Mouse (Mus musculus): ENCODE data around the gene Picalm. TPM values are rescaled to one million over a fixed set of nuclear protein-coding genes. Genes with fewer than 3 reads are reported as not detected.

The Picalm gene
- polyA plus RNA-seq, 1 experiment = 47.2 TPM

GRCm38 (mm10) chr7:90180635-90181034, 50.6 kb downstream of the Picalm start:
- no peak overlapping the region for H3ac ChIP-seq (ENCODE audit: control insufficient read depth, insufficient read length, low read depth)
- no peak overlapping the region for H3K4me3 ChIP-seq (ENCODE audit: insufficient read depth, poor library complexity, severe bottlenecking)
- no peaks in the 10 kb centered on the region for H3K79me2 ChIP-seq (ENCODE audit: control insufficient read depth, insufficient read depth)
- H3K79me3 ChIP-seq (ENCODE audit: low read depth) = peaks cover 2% of the 10 kb centered on the region
- peaks cover 49% of the 10 kb centered on the region for H3K36me3 ChIP-seq (ENCODE audit: control insufficient read depth, insufficient read depth)
- H3K27me3 ChIP-seq (ENCODE audit: control insufficient read depth, insufficient read depth, insufficient read length) = no peaks in the 10 kb centered on the region
- TF ChIP-seq MAX (IDR thresholded peaks at IDR 0.05) (no peak), FOSL1 (IDR thresholded peaks at IDR 0.05; ENCODE audit: insufficient read depth, low read length, poor library complexity, severe bottlenecking) (no peak), CTCF (IDR thresholded peaks at IDR 0.05; ENCODE audit: control insufficient read depth, insufficient read depth, insufficient read length) (no peak), USF1 (IDR thresholded peaks at IDR 0.05; ENCODE audit: low read depth) (no peak), MYOD1 (IDR thresholded peaks at IDR 0.05; ENCODE audit: control insufficient read depth, insufficient read length, low read depth) (no peak), MYOG (IDR thresholded peaks at IDR 0.05; ENCODE audit: control insufficient read depth, extremely low read depth, insufficient read length) (no peak), CEBPB (IDR thresholded peaks at IDR 0.05; ENCODE audit: low read depth) (no peak)

GRCm38 (mm10) chr7:90200251-90200650, 70.2 kb downstream of the Picalm start:
- Histone ChIP-seq H3K4me3 (ENCODE audit: insufficient read depth, poor library complexity, severe bottlenecking) (no peak overlapping the region), H3K79me3 (ENCODE audit: low read depth) (peaks cover 5% of the 10 kb centered on the region), H3K36me3 (ENCODE audit: control insufficient read depth, insufficient read depth) (peaks cover 22% of the 10 kb centered on the region), H3K79me2 (ENCODE audit: control insufficient read depth, insufficient read depth) (no peaks in the 10 kb centered on the region), H3K27me3 (ENCODE audit: control insufficient read depth, insufficient read depth, insufficient read length) (no peaks in the 10 kb centered on the region), H3ac (ENCODE audit: control insufficient read depth, insufficient read length, low read depth) (no peak overlapping the region)
- peak; percentile 89 for TF ChIP-seq CEBPB (IDR thresholded peaks at IDR 0.05; ENCODE audit: low read depth)
- no peak for TF ChIP-seq FOSL1 (IDR thresholded peaks at IDR 0.05; ENCODE audit: insufficient read depth, low read length, poor library complexity, severe bottlenecking)

- no peak overlapping the region for H3ac ChIP-seq (ENCODE audit: control insufficient read depth, insufficient read length, low read depth)
- H3K36me3 ChIP-seq (ENCODE audit: control insufficient read depth, insufficient read depth) = peaks cover 21% of the 10 kb centered on the region
- H3K4me3 ChIP-seq (ENCODE audit: insufficient read depth, poor library complexity, severe bottlenecking) = no peak overlapping the region
- no peaks in the 10 kb centered on the region for H3K79me2 ChIP-seq (ENCODE audit: control insufficient read depth, insufficient read depth)
- TF ChIP-seq FOSL1 (IDR thresholded peaks at IDR 0.05; ENCODE audit: insufficient read depth, low read length, poor library complexity, severe bottlenecking) (no peak), CEBPB (IDR thresholded peaks at IDR 0.05; ENCODE audit: low read depth) (no peak), MYOD1 (IDR thresholded peaks at IDR 0.05; ENCODE audit: control insufficient read depth, insufficient read length, low read depth) (no peak), USF1 (IDR thresholded peaks at IDR 0.05; ENCODE audit: low read depth) (no peak), MYOG (IDR thresholded peaks at IDR 0.05; ENCODE audit: control insufficient read depth, extremely low read depth, insufficient read length) (no peak), MAX (IDR thresholded peaks at IDR 0.05) (no peak), CTCF (IDR thresholded peaks at IDR 0.05; ENCODE audit: control insufficient read depth, insufficient read depth, insufficient read length) (no peak)
- H3K27me3 ChIP-seq (ENCODE audit: control insufficient read depth, insufficient read depth, insufficient read length) = no peaks in the 10 kb centered on the region
- peaks cover 5% of the 10 kb centered on the region for H3K79me3 ChIP-seq (ENCODE audit: low read depth)
Measured at GRCm38 (mm10) chr7:90201877-90202465, 72.0 kb downstream of the Picalm start.

- Histone ChIP-seq H3K79me3 (ENCODE audit: low read depth) (peaks cover 5% of the 10 kb centered on the region), H3K36me3 (ENCODE audit: control insufficient read depth, insufficient read depth) (peaks cover 25% of the 10 kb centered on the region)
- TF ChIP-seq MAX (IDR thresholded peaks at IDR 0.05) (no peak), CTCF (IDR thresholded peaks at IDR 0.05; ENCODE audit: control insufficient read depth, insufficient read depth, insufficient read length) (no peak), MYOD1 (IDR thresholded peaks at IDR 0.05; ENCODE audit: control insufficient read depth, insufficient read length, low read depth) (no peak), FOSL1 (IDR thresholded peaks at IDR 0.05; ENCODE audit: insufficient read depth, low read length, poor library complexity, severe bottlenecking) (no peak), USF1 (IDR thresholded peaks at IDR 0.05; ENCODE audit: low read depth) (no peak), MYOG (IDR thresholded peaks at IDR 0.05; ENCODE audit: control insufficient read depth, extremely low read depth, insufficient read length) (no peak), CEBPB (IDR thresholded peaks at IDR 0.05; ENCODE audit: low read depth) (no peak)
Measured at GRCm38 (mm10) chr7:90203914-90204313, 73.9 kb downstream of the Picalm start.

GRCm38 (mm10) chr7:90210116-90210515, 80.1 kb downstream of the Picalm start:
- no peak for TF ChIP-seq MYOD1 (IDR thresholded peaks at IDR 0.05; ENCODE audit: control insufficient read depth, insufficient read length, low read depth)
- H3K36me3 ChIP-seq (ENCODE audit: control insufficient read depth, insufficient read depth) = peaks cover 32% of the 10 kb centered on the region
- H3K27me3 ChIP-seq (ENCODE audit: control insufficient read depth, insufficient read depth, insufficient read length) = no peaks in the 10 kb centered on the region
- H3K4me3 ChIP-seq (ENCODE audit: insufficient read depth, poor library complexity, severe bottlenecking) = no peak overlapping the region
- no peaks in the 10 kb centered on the region for H3K79me2 ChIP-seq (ENCODE audit: control insufficient read depth, insufficient read depth)
- no peaks in the 10 kb centered on the region for H3K79me3 ChIP-seq (ENCODE audit: low read depth)
- H3ac ChIP-seq (ENCODE audit: control insufficient read depth, insufficient read length, low read depth) = no peak overlapping the region

More at GRCm38 (mm10) chr7:90203914-90204313, 73.9 kb downstream of the Picalm start:
- Histone ChIP-seq H3K4me3 (ENCODE audit: insufficient read depth, poor library complexity, severe bottlenecking) (no peak overlapping the region), H3K79me2 (ENCODE audit: control insufficient read depth, insufficient read depth) (no peaks in the 10 kb centered on the region), H3ac (ENCODE audit: control insufficient read depth, insufficient read length, low read depth) (no peak overlapping the region), H3K27me3 (ENCODE audit: control insufficient read depth, insufficient read depth, insufficient read length) (no peaks in the 10 kb centered on the region)

- H3K4me3 ChIP-seq (ENCODE audit: insufficient read depth, poor library complexity, severe bottlenecking) = no peak overlapping the region
- no peaks in the 10 kb centered on the region for H3K79me2 ChIP-seq (ENCODE audit: control insufficient read depth, insufficient read depth)
- TF ChIP-seq CEBPB (IDR thresholded peaks at IDR 0.05; ENCODE audit: low read depth) (no peak), MYOD1 (IDR thresholded peaks at IDR 0.05; ENCODE audit: control insufficient read depth, insufficient read length, low read depth) (no peak), MAX (IDR thresholded peaks at IDR 0.05) (no peak), USF1 (IDR thresholded peaks at IDR 0.05; ENCODE audit: low read depth) (no peak), MYOG (IDR thresholded peaks at IDR 0.05; ENCODE audit: control insufficient read depth, extremely low read depth, insufficient read length) (no peak), CTCF (IDR thresholded peaks at IDR 0.05; ENCODE audit: control insufficient read depth, insufficient read depth, insufficient read length) (no peak)
- H3ac ChIP-seq (ENCODE audit: control insufficient read depth, insufficient read length, low read depth) = no peak overlapping the region
- no peaks in the 10 kb centered on the region for H3K79me3 ChIP-seq (ENCODE audit: low read depth)
- no peaks in the 10 kb centered on the region for H3K27me3 ChIP-seq (ENCODE audit: control insufficient read depth, insufficient read depth, insufficient read length)
- peaks cover 30% of the 10 kb centered on the region for H3K36me3 ChIP-seq (ENCODE audit: control insufficient read depth, insufficient read depth)
Measured at GRCm38 (mm10) chr7:90210947-90211346, 80.9 kb downstream of the Picalm start.

Data from C2C12 (cell line).